Comparison of ENCODE assay signal across 12 mouse cellular contexts in genomic region chr7:68134948-68135347, GRCm38 (mm10).
DNase-seq lines count a peak whose midpoint lies in the region; ATAC-seq lines count a peak whose summit lies in the region.
"Had no signal": no experiment of that assay in that cellular context is flagged by ENCODE, and none has a peak within 500 bp of the region (broad histone marks: within the 10 kb centered on the region; RNA-seq: fewer than 3 reads in every experiment).

No protein-coding gene starts in this region.

- H3K9me3 ChIP-seq in lung, embryonic 16.5 days (ENCODE audit: control insufficient read depth, low read length): no peaks in the 10 kb centered on the region
- H3K9me3 ChIP-seq in kidney, embryonic 15.5 days (replicated peaks): no peaks in the 10 kb centered on the region

- H3K27me3 ChIP-seq in lung, embryonic 16.5 days (ENCODE audit: control insufficient read depth, insufficient read depth, low read depth, low read length): no peaks in the 10 kb centered on the region
- H3K27me3 ChIP-seq in kidney, embryonic 15.5 days: no peaks in the 10 kb centered on the region

- DNase-seq in adrenal gland, postnatal 14 days: peak; percentile 32
- no peak for DNase-seq in adrenal gland, adult 18-20 months (ENCODE audit: low spot score in 2 of 2)
- peak; percentile 27 for DNase-seq in urinary bladder, postnatal 14 days (ENCODE audit: low spot score)
- no peak for DNase-seq in urinary bladder, adult 18-20 months (ENCODE audit: low spot score in 2 of 2)
- DNase-seq in spleen, postnatal 14 days (ENCODE audit: low spot score in 2 of 2): no peak
- no peak for DNase-seq in kidney, adult 11 months
- DNase-seq: cerebellum, adult 2 months had no signal

- no peak overlapping the region for H3K4me3 ChIP-seq in lung, embryonic 16.5 days (ENCODE audit: low read length)
- no peak overlapping the region for H3K4me3 ChIP-seq in kidney, embryonic 15.5 days (replicated peaks)

- H3K36me3 ChIP-seq in lung, embryonic 16.5 days (ENCODE audit: control insufficient read depth, insufficient read depth, low read length): no peaks in the 10 kb centered on the region
- H3K36me3 ChIP-seq in kidney, embryonic 15.5 days: no peaks in the 10 kb centered on the region

- 62% methylated on average over 16 of the region's 16 CpGs for WGBS in lung, embryonic 16.5 days
- 87% methylated on average over 16 of the region's 16 CpGs for WGBS in kidney, embryonic 15.5 days

- peaks cover 38% of the 10 kb centered on the region for H3K4me1 ChIP-seq in lung, embryonic 16.5 days (replicated peaks; ENCODE audit: control insufficient read depth, insufficient read depth, low read length)
- H3K4me1 ChIP-seq in kidney, embryonic 15.5 days: peaks cover 41% of the 10 kb centered on the region

- ATAC-seq in lung, embryonic 16.5 days (ENCODE audit: low read depth): peak; percentile 62
- ATAC-seq in kidney, embryonic 15.5 days (replicated peaks; ENCODE audit: low FRiP score): no peak
- ATAC-seq: intestine, embryonic 16.5 days had no signal

- H3K27ac ChIP-seq in lung, embryonic 16.5 days (ENCODE audit: low read length): 0 out of 2 replicates have a peak overlapping the region, but pooled peaks have one; percentile 10
- H3K27ac ChIP-seq in kidney, embryonic 15.5 days: no peak overlapping the region

- H3K4me2 ChIP-seq in lung, embryonic 16.5 days (ENCODE audit: low read depth, low read length): peak overlapping the region; percentile 34
- H3K4me2 ChIP-seq in kidney, embryonic 15.5 days: no peak overlapping the region
- H3K4me2 ChIP-seq: liver, embryonic 11.5 days; midbrain, embryonic 11.5 days had no signal

- H3K9ac ChIP-seq in lung, embryonic 16.5 days (ENCODE audit: low read length): no peak overlapping the region
- H3K9ac ChIP-seq in kidney, embryonic 15.5 days: no peak overlapping the region

Comparison
In these comparisons a context has a peak if more than half of its experiments do, and no peak if none do; other contexts are left out.
1. DNase-seq: peak in adrenal gland, postnatal 14 days (single experiment) and urinary bladder, postnatal 14 days (single experiment); none in adrenal gland, adult 18-20 months (0 of 2), urinary bladder, adult 18-20 months (0 of 2), spleen, postnatal 14 days (0 of 2) and kidney, adult 11 months (single experiment).